8 mouse cellular contexts compared by ENCODE assay signal in the genomic region with DNA sequence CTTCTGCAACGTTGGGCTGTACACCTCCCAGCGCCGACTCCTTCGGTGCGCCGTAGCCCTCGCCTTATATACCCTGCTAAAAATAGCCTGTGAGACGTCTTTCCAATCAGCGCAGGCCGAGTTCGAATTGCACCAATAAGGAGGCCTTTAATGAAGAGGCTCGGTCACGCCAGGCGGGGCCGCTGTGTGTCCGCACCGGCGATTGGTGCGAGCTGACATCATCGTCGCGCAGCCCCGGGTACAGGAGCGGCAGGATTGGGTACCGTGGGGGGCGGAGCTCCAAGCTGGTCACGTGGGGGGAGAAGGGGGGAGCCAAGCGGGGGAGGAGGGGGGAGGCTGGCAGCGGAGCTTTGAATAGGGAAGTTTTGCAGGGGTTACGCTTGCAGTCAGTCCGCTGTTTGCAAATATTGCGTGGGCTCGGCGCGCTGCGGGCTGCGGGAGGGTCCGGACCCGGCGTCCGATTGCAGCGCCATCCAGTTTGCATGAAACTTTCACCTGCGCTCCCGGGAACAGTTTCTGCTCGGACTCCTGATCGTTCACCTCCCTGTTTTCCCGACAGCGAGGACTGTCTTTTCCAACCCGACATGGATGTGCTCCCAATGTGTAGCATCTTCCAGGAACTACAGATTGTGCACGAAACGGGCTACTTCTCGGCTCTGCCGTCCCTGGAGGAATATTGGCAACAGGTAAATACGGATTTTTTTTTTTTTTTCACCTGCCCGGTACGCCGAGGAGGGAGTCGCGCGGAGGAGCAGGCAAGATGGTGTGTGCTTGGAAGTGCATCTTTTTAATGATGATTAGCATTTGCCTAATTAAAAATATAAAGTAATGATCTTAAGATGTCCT. TPM values are rescaled to one million over a fixed set of nuclear protein-coding genes. Genes with fewer than 3 reads are reported as not detected.
DNase-seq lines count a peak whose midpoint lies in the region; ATAC-seq and TF ChIP-seq lines count a peak whose summit lies in the region.

A gene (plus strand): TSS at position 326 of the 846 bp plus-strand sequence.

- WGBS in forebrain, embryonic 12.5 days: under 1% methylated on average over 57 of the region's 60 CpGs
- under 1% methylated on average over 59 of the region's 60 CpGs for WGBS in heart, postnatal 0 days
- under 1% methylated on average over 59 of the region's 60 CpGs for WGBS in liver, embryonic 16.5 days (ENCODE audit: insufficient replicate concordance)
- under 1% methylated on average over 59 of the region's 60 CpGs for WGBS in neural tube, embryonic 13.5 days

- TF ChIP-seq CTCF in E14TG2a.4 (conservative IDR thresholded peaks at IDR 0.05; ENCODE audit: low read length): no peak
- 0 out of 2 replicates have a peak, but pooled peaks have one; percentile 4 for TF ChIP-seq CTCF in heart, postnatal 0 days (IDR thresholded peaks at IDR 0.05; ENCODE audit: low read depth)
- no peak for TF ChIP-seq CTCF in testis, adult 2 months (IDR thresholded peaks at IDR 0.05; ENCODE audit: control insufficient read depth, insufficient read depth, insufficient replicate concordance, low read depth, low read length)

- peak; percentile 74 for TF ChIP-seq EP300 in heart, postnatal 0 days (IDR thresholded peaks at IDR 0.05; ENCODE audit: low read depth)

- peaks cover 24% of the 10 kb centered on the region for H3K36me3 ChIP-seq in E14TG2a.4 (ENCODE audit: insufficient read depth, low read length)
- peaks cover 16% of the 10 kb centered on the region for H3K36me3 ChIP-seq in forebrain, embryonic 12.5 days (replicated peaks)
- H3K36me3 ChIP-seq in heart, postnatal 0 days (replicated peaks; ENCODE audit: control insufficient read depth, insufficient read depth, low read length): peaks cover 18% of the 10 kb centered on the region
- H3K36me3 ChIP-seq in liver, embryonic 16.5 days (ENCODE audit: control insufficient read depth, insufficient read depth): peaks cover 16% of the 10 kb centered on the region
- peaks cover 19% of the 10 kb centered on the region for H3K36me3 ChIP-seq in neural tube, embryonic 13.5 days
- no peaks in the 10 kb centered on the region for H3K36me3 ChIP-seq in testis, adult 2 months (ENCODE audit: control insufficient read depth, insufficient read depth, low read length)

- H3K27ac ChIP-seq in forebrain, embryonic 12.5 days: peak within 1 kb of the TSS; percentile 96
- H3K27ac ChIP-seq in heart, postnatal 0 days (ENCODE audit: low read depth): peak within 1 kb of the TSS; percentile 100
- H3K27ac ChIP-seq in liver, embryonic 16.5 days (ENCODE audit: low read length): peak within 1 kb of the TSS; percentile 91
- peak within 1 kb of the TSS; percentile 100 for H3K27ac ChIP-seq in neural tube, embryonic 13.5 days (replicated peaks)
- peak within 1 kb of the TSS; percentile 99 for H3K27ac ChIP-seq in testis, adult 2 months (ENCODE audit: control insufficient read depth, insufficient read depth, low read depth, low read length)

- TF ChIP-seq POLR2A in testis, adult 2 months (IDR thresholded peaks at IDR 0.05; ENCODE audit: control insufficient read depth, low read depth, low read length): peak; percentile 98

- peak within 1 kb of the TSS; percentile 64 for H3K4me2 ChIP-seq in forebrain, embryonic 12.5 days
- H3K4me2 ChIP-seq in heart, postnatal 0 days (ENCODE audit: low read depth, low read length): peak within 1 kb of the TSS; percentile 75
- peak within 1 kb of the TSS; percentile 94 for H3K4me2 ChIP-seq in liver, embryonic 16.5 days (ENCODE audit: low read depth, low read length)
- H3K4me2 ChIP-seq in neural tube, embryonic 13.5 days: peak within 1 kb of the TSS; percentile 70

- H3K9ac ChIP-seq in forebrain, embryonic 12.5 days: peak within 1 kb of the TSS; percentile 71
- peak within 1 kb of the TSS; percentile 96 for H3K9ac ChIP-seq in heart, postnatal 0 days (replicated peaks; ENCODE audit: low read depth, low read length)
- peak within 1 kb of the TSS; percentile 93 for H3K9ac ChIP-seq in liver, embryonic 16.5 days (ENCODE audit: low read depth, low read length)
- H3K9ac ChIP-seq in neural tube, embryonic 13.5 days: peak within 1 kb of the TSS; percentile 94

- ATAC-seq in forebrain, embryonic 12.5 days (ENCODE audit: low FRiP score): peak; percentile 99
- ATAC-seq in heart, postnatal 0 days (ENCODE audit: insufficient read depth, low read depth): peak; percentile 96
- ATAC-seq in liver, embryonic 16.5 days (ENCODE audit: low read depth): peak; percentile 98
- peak; percentile 99 for ATAC-seq in neural tube, embryonic 13.5 days (ENCODE audit: low read depth)

- no peaks in the 10 kb centered on the region for H3K27me3 ChIP-seq in E14TG2a.4 (ENCODE audit: insufficient read depth, low read length)
- H3K27me3 ChIP-seq in forebrain, embryonic 12.5 days: no peaks in the 10 kb centered on the region
- H3K27me3 ChIP-seq in heart, postnatal 0 days (ENCODE audit: control insufficient read depth, insufficient read depth, low read length): 0 out of 2 replicates have a peak, but pooled peaks cover 3% of the 10 kb centered on the region
- no peaks in the 10 kb centered on the region for H3K27me3 ChIP-seq in liver, embryonic 16.5 days (ENCODE audit: control insufficient read depth, insufficient read depth, low read depth, low read length)
- no peaks in the 10 kb centered on the region for H3K27me3 ChIP-seq in neural tube, embryonic 13.5 days
- no peaks in the 10 kb centered on the region for H3K27me3 ChIP-seq in testis, adult 2 months (ENCODE audit: control insufficient read depth, insufficient read depth, low read length)

- peak; percentile 98 for DNase-seq in c-Kit-positive CD71-positive TER-119-positive erythroid progenitor cells, embryonic 14.5 days (ENCODE audit: low spot score)
- peak; percentile 97 for DNase-seq in heart, postnatal 0 days (ENCODE audit: low spot score)
- DNase-seq in kidney, postnatal 4 days: peak; percentile 99

- peaks cover 66% of the 10 kb centered on the region for H3K4me1 ChIP-seq in E14TG2a.4 (replicated peaks; ENCODE audit: low read depth, low read length)
- peaks cover 20% of the 10 kb centered on the region for H3K4me1 ChIP-seq in forebrain, embryonic 12.5 days
- peaks cover 21% of the 10 kb centered on the region for H3K4me1 ChIP-seq in heart, postnatal 0 days (ENCODE audit: control insufficient read depth, insufficient read depth)
- peaks cover 10% of the 10 kb centered on the region; the same call in 1 of the 2 replicates for H3K4me1 ChIP-seq in liver, embryonic 16.5 days (ENCODE audit: control insufficient read depth, low read depth, low read length)
- H3K4me1 ChIP-seq in neural tube, embryonic 13.5 days (replicated peaks): peaks cover 29% of the 10 kb centered on the region
- peaks cover 15% of the 10 kb centered on the region for H3K4me1 ChIP-seq in testis, adult 2 months (ENCODE audit: control insufficient read depth, insufficient read depth, low read length)

- H3K9me3 ChIP-seq in E14TG2a.4 (ENCODE audit: low read length): no peaks in the 10 kb centered on the region
- H3K9me3 ChIP-seq in forebrain, embryonic 12.5 days: no peaks in the 10 kb centered on the region
- H3K9me3 ChIP-seq in heart, postnatal 0 days (replicated peaks; ENCODE audit: control insufficient read depth, low read length): no peaks in the 10 kb centered on the region
- no peaks in the 10 kb centered on the region for H3K9me3 ChIP-seq in liver, embryonic 16.5 days (replicated peaks; ENCODE audit: control insufficient read depth, low read length)
- H3K9me3 ChIP-seq in neural tube, embryonic 13.5 days: no peaks in the 10 kb centered on the region

- peak within 1 kb of the TSS; percentile 95 for H3K4me3 ChIP-seq in E14TG2a.4 (replicated peaks; ENCODE audit: low read length)
- peak within 1 kb of the TSS; percentile 68 for H3K4me3 ChIP-seq in forebrain, embryonic 12.5 days (replicated peaks)
- H3K4me3 ChIP-seq in heart, postnatal 0 days (ENCODE audit: low read depth, low read length): peak within 1 kb of the TSS; percentile 99
- peak within 1 kb of the TSS; percentile 84 for H3K4me3 ChIP-seq in liver, embryonic 16.5 days (ENCODE audit: low read depth, low read length)
- H3K4me3 ChIP-seq in neural tube, embryonic 13.5 days: peak within 1 kb of the TSS; percentile 65
- H3K4me3 ChIP-seq in testis, adult 2 months (ENCODE audit: control insufficient read depth, low read depth, low read length): peak within 1 kb of the TSS; percentile 95

RNA-seq across cellular contexts. Expression of the gene that starts here (rescaled TPM):
- polyA plus RNA-seq in forebrain, embryonic 12.5 days (2016; fragmentation: Nextera tagmentation; extraction: Ambion mirVana): 53.7 and 63.8 TPM in 2 replicates
- total RNA-seq in heart, postnatal 0 days (2014; rRNA removed; ENCODE audit: low replicate concordance): 65.3 and 92.1 TPM in 2 replicates
- 54.6 and 59.6 TPM in 2 replicates for polyA plus RNA-seq in heart, postnatal 0 days (2015; fragmentation: Nextera tagmentation; extraction: Ambion mirVana)
- polyA plus RNA-seq in liver, embryonic 16.5 days (2015; fragmentation: Nextera tagmentation; extraction: Ambion mirVana): 19.2 and 21.5 TPM in 2 replicates
- 70.8 and 71.2 TPM in 2 replicates for polyA plus RNA-seq in neural tube, embryonic 13.5 days (2015; fragmentation: Nextera tagmentation; extraction: Ambion mirVana)
- polyA plus RNA-seq in testis, adult 2 months (2012; rRNA removed): 1.8 TPM in 2 replicates

Comparison
In these comparisons a context has a peak if more than half of its experiments do, and no peak if none do; other contexts are left out.
1. Peak in every context shown above with its lines: DNase-seq, ATAC-seq, H3K4me3 ChIP-seq and H3K27ac ChIP-seq.